Mouse (Mus musculus) ovary, postnatal 14 days (tissue): ENCODE results near the gene Agap1.

ENCODE experiments used
- DNase-seq: peaks from one replicate; pipeline ENCODE4 v3.0.0; 2022; ENCODE audit warnings: low spot score

The Agap1 gene

DNA sequence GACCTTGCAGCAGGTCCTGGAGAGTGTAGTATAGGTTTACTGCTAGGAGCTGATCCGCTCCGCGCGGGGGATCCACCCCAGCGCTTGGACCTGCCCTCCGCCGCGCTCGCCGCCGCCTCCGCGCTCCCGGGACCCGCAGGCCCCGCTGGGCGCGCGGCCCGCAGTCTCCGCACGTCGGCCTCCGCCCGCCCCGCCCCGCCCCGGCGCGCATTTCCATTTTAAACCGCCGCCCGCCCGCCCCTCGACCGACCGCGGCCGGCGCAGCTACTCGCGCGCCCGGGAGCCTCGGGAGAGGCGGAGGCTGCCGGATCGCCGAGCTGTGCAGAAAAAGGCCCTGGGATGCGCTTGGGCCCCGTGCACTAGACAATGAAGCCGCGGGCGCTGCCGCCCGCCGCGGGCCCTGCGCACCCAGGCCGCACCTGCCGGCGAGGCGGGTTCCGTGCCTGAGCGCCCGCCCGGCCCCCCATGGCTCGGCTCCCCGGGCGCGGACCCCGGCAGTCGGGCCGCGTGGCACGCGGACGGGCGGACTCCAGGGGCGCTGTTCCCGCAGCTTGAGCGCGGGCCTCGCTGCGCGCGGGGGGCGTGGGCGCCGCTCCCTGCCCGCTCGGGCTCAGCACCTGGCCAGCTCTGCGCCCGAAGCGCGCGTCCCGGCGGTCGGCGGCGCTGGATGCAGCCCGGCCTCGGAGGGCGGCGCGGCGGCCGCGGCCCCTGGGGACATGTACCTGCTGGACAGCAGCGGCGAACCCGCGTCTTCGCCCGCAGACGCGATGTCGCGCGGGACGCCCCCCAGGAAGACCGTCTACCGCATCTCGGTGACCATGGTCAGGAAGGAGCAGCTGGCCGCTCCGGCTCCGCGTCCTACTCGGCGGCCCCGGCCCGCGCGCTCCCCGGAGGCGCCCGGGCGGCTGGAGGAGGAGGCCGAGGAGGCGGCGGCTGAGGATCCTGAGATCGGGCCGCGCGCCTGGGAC lies 125.7 kb downstream of the Agap1 start:
- peak; percentile 71 for DNase-seq

- DNase-seq: peak; percentile 33
Observed at GRCm38 (mm10) chr1:89580999-89581765, 126.6 kb downstream of the Agap1 start.

DNA sequence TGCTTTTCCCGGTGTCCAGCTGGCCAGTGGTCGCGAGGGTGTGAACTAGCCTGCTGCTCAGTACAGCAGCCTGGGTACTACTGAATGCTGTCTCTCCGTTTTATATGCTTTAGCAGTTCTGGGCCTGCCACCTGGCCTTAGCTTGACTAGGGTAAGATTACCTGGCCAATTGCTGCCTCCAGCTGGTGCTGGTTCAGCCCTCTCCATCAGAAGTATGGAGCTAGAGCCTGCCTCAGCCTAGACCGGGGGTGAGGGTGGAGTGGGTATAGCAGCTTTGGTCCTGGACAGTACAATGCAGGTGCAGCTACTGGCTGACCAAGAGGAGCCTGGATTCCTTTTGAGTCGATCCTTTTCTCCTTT lies 127.1 kb downstream of the Agap1 start:
- no peak for DNase-seq

- no peak for DNase-seq
Observed at GRCm38 (mm10) chr1:89583369-89583768, 128.8 kb downstream of the Agap1 start.

- no peak for DNase-seq
Observed at GRCm38 (mm10) chr1:89586991-89587683, 132.5 kb downstream of the Agap1 start.

DNA sequence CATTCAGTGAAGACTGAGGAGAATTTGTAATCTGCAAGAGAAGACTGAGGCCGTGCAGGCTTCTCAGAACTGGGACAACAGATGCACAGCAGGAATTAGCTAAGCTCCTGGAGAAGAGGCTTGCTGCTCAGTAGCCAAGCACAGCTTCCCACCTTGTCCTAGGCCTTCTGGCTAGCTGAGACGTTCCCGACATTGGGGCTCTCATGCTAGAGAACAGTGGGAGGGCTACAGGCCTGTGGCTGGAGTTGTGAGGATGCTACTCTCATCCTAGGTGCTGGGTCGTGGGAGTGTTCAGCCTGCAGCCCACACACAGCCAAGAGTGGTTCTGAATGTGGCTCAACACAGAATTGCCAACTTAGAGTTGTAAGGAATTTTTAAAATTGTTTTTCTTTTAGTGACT lies 133.5 kb downstream of the Agap1 start:
- DNase-seq: no peak

DNA sequence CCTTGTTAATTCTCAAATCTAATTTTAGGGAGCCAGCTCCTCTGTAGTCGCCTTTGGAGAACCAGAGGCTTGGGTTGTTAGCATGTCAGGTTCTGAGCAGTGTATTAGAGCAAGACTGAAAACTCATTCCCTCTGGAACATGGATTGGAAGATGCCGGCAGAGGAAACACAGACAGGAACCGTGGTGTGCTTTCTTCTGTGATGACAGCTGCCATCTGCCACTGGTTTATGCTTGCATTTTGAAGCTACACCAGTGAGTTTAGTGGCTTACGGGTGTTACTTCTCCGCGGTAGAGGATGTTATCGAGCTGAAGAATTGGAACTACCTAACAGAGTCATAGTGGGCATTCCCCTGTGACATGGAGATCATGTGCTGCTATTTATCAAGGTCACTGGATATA lies 136.4 kb downstream of the Agap1 start:
- no peak for DNase-seq

DNA sequence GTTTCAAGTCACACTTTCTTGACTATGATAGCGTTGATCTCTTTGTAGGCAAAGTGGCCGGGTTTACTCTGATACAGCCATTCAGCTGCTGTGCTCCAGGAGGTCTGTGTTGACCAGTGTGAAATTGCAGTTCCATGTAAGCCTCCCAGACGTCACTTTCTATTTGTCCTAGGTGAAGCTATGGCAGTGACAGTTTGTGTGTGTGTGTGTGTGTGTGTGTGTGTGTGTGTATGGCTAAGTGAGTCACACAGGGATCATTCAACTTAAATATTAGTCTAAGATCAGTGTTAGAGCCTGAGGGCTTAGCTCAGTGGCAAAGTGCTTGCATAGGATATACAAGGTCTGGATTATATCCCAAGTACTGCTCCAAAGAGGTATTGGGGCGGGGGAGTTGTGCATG lies 138.6 kb downstream of the Agap1 start:
- no peak for DNase-seq

DNA sequence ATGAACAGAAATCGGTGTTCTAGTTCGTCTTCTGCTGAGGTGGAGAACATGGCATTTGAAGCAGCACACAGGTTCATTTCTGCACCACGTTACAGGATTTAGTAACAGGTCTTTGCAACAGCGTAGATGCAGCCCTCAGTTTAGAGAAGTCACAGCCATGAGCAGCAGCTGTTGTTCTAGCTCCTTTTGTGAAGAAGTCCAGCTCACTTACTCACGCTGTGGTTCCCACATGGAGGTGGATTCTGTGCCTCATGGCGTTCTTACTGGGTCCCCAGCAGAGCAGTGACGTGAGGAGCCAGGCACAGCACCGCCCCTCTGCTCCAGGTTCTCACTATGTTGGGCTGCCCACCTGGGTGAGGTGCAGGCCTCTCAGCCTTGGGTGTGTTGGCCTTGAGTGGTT lies 140.4 kb downstream of the Agap1 start:
- no peak for DNase-seq

DNA sequence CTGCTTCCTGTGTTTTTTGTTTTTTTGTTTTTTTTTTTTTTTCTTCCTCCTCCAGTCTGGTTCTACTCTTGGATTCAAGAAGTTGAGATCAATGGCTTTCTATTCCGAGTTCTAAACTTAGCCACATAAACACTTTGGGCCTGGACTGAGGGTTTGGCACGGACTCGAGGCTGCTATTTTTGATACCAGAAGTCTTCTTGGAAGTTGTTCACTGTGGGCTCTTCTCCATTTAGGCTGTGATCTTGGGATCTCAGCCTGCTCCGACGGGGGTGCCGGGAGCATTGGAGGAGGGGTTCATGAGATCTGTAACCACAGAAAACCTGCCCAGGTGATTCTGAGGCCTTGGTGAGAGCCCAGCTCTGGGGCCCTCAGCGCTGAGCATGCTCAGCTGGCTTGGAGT lies 140.8 kb downstream of the Agap1 start:
- no peak for DNase-seq

GRCm38 (mm10) chr1:89596223-89596622 lies 141.6 kb downstream of the Agap1 start:
- DNase-seq: no peak

- no peak for DNase-seq
Observed at GRCm38 (mm10) chr1:89598906-89599305, 144.3 kb downstream of the Agap1 start.

- no peak for DNase-seq
Observed at GRCm38 (mm10) chr1:89599983-89600741, 145.6 kb downstream of the Agap1 start.

- DNase-seq: no peak
Observed at GRCm38 (mm10) chr1:89601349-89601748, 146.7 kb downstream of the Agap1 start.

- no peak for DNase-seq
Observed at GRCm38 (mm10) chr1:89602879-89603278, 148.3 kb downstream of the Agap1 start.

- DNase-seq: peak; percentile 55
Observed at GRCm38 (mm10) chr1:89606612-89607011, 152.0 kb downstream of the Agap1 start.

DNA sequence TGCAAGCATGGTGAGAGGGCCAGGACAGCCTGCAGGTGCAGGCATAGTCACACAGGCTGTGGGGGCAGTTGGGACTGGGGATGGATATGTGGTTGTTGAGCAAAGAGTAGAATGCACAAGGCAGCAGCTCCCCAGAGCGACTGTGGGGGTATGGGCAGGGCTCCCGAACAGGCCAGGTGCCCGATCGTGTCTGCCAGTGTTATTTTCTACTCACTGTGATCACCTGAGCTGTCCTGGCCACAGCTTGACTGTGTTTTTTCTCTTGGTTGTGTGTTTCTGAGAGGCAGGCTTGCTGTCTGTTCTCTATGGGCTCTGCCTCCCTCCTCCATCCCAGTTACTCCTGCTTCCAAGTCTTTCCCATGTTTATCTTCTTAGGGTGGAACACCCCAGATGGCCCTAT lies 154.2 kb downstream of the Agap1 start:
- DNase-seq: no peak

DNA sequence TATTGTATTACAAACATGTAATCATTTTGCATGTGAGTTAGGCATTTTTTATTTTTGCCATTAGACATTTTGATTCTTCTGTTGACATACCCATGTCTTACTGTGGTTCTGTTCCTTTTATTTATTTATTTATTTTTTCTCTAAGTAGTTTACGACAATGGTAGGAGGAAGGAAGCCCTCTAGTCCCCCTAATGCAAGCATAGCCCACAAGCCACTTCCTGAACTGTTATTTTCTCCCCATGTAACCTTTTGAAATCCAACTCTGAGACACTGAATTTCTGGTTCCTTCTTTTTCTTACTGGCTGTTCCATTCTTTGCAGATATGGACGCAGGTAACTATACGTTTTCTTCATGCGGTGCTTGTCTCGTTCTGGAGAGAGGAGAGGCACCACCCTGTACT lies 155.4 kb downstream of the Agap1 start:
- no peak for DNase-seq

DNA sequence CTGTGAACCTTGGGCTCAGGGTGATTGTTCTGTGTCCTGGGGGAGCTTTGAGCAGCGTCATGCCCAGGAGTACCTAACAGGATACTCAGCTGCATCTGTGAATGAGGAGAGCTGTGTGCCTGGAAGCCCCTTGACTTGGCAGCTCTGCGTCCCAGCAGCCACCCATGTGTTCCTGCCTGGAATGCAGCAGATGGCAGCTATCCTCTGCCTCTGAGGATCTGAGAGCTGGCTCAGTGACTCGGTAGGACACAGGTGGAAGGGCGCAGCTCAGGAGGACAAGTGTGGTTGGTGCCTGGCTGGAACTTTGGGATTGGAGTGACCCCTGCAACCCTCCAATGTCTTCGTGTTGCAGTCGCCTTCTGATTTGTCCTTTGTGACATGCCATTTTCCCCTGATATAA lies 156.9 kb downstream of the Agap1 start:
- no peak for DNase-seq

DNA sequence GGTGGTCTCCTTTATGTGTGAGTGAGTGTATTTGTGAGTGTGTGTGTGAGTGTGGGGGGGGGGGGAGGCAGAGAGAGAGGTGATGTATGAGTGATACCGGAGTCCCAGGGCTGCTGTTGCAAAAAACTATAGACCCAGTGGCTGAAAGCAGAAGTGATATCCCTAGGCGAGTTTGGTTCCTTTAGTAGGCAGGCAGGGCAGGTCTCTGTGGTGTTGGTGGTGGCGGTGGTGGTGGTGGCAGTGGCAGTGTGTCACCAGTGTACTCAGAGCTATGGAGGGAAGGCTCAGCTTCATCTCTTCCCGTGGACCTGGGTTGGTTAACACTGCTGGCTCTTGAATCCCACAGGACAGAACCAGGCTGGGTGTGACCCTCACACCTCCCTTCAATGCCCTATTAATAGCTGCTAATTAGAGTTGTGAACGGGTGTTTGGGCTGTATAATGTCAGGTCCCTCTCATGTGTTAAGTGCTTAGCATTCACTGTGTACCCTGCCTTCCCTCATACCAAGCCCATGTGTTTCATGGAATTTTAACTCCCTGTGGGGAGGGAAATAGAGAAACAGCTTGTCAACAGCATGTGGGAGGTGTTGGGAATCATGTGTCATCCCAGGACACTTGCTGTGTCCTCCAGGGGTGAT lies 158.7 kb downstream of the Agap1 start:
- no peak for DNase-seq

DNA sequence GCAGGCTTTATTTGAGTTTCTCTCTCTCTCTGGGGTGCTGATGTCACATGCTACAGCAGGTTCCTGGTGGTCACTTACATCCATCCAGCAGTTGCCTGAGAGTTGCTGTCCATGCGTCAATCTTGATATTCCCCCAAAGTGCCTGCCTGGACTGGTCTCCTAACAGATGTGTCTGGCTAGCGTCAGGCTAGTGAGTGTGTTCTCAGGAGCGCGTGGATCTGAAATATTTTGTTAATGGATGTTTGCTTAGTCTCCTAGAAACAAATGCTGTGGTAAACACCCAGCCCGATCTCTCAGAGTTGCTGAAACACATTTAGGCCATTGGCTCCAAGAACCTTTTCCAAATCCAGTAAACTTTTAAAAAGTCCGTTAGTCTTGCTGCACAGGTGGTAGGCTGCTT lies 161.9 kb downstream of the Agap1 start:
- DNase-seq: no peak
